8 mouse cellular contexts compared by ENCODE assay signal in genomic region chr11:74898517-74898827, GRCm38 (mm10). TPM values are rescaled to one million over a fixed set of nuclear protein-coding genes. Genes with fewer than 3 reads are reported as not detected.
DNase-seq lines count a peak whose midpoint lies in the region; ATAC-seq and TF ChIP-seq lines count a peak whose summit lies in the region.

No protein-coding gene starts in this region.

- H3K4me3 ChIP-seq in layer of hippocampus, adult 2 months = peak overlapping the region; percentile 82
- peak overlapping the region; percentile 93 for H3K4me3 ChIP-seq in embryonic facial prominence, embryonic 10.5 days
- H3K4me3 ChIP-seq in hindbrain, embryonic 16.5 days (ENCODE audit: low read length) = peak overlapping the region; percentile 62
- H3K4me3 ChIP-seq in midbrain, embryonic 16.5 days (ENCODE audit: low read depth, low read length) = peak overlapping the region; percentile 91

- H3K9me3 ChIP-seq in embryonic facial prominence, embryonic 10.5 days = no peaks in the 10 kb centered on the region
- no peaks in the 10 kb centered on the region for H3K9me3 ChIP-seq in hindbrain, embryonic 16.5 days (ENCODE audit: control insufficient read depth, low read length)
- no peaks in the 10 kb centered on the region for H3K9me3 ChIP-seq in midbrain, embryonic 16.5 days (replicated peaks; ENCODE audit: control insufficient read depth, low read length, poor library complexity, severe bottlenecking)

- WGBS in embryonic facial prominence, embryonic 10.5 days = 1% methylated on average over 7 of the region's 7 CpGs
- WGBS in hindbrain, embryonic 16.5 days = 0% methylated on average over 7 of the region's 7 CpGs
- WGBS in midbrain, embryonic 16.5 days = under 1% methylated on average over 7 of the region's 7 CpGs

- peak overlapping the region; percentile 97 for H3K27ac ChIP-seq in layer of hippocampus, adult 2 months
- peak overlapping the region; percentile 88 for H3K27ac ChIP-seq in embryonic facial prominence, embryonic 10.5 days (replicated peaks)
- no peak overlapping the region for H3K27ac ChIP-seq in hindbrain, embryonic 16.5 days (ENCODE audit: low read depth, low read length)
- peak overlapping the region; percentile 95 for H3K27ac ChIP-seq in midbrain, embryonic 16.5 days (ENCODE audit: low read length)

- H3K9ac ChIP-seq in hindbrain, embryonic 16.5 days (ENCODE audit: low read depth, low read length) = peak overlapping the region; percentile 91
- peak overlapping the region; percentile 89 for H3K9ac ChIP-seq in midbrain, embryonic 16.5 days (ENCODE audit: low read depth, low read length)

- ATAC-seq in hindbrain, embryonic 16.5 days = no peak
- ATAC-seq in midbrain, embryonic 16.5 days = no peak
- ATAC-seq in erythroid progenitor cell, adult 5-6 weeks (replicated peaks; ENCODE audit: low FRiP score, poor library complexity, severe bottlenecking) = no peak

- DNase-seq in layer of hippocampus, adult 2 months (ENCODE audit: low spot score in 2 of 2) = no peak
- DNase-seq in layer of hippocampus, adult 9-11 months = no peak
- no peak for DNase-seq in embryonic facial prominence, embryonic 10.5 days (ENCODE audit: low spot score)
- no peak for DNase-seq in adrenal gland, adult (ENCODE audit: inconsistent age in 2 of 2, low spot score in 1 of 2)
- no peak for DNase-seq in thymus, postnatal 0 days (ENCODE audit: low spot score)

- no peaks in the 10 kb centered on the region for H3K27me3 ChIP-seq in embryonic facial prominence, embryonic 10.5 days (replicated peaks; ENCODE audit: low read depth, poor library complexity, severe bottlenecking)
- H3K27me3 ChIP-seq in hindbrain, embryonic 16.5 days (replicated peaks; ENCODE audit: control insufficient read depth, insufficient read depth, low read length) = no peaks in the 10 kb centered on the region
- no peaks in the 10 kb centered on the region for H3K27me3 ChIP-seq in midbrain, embryonic 16.5 days (ENCODE audit: control insufficient read depth, insufficient read depth, low read depth, low read length)

- peak overlapping the region; percentile 59 for H3K4me2 ChIP-seq in hindbrain, embryonic 16.5 days (ENCODE audit: low read length)
- peak overlapping the region; percentile 93 for H3K4me2 ChIP-seq in midbrain, embryonic 16.5 days (ENCODE audit: low read length)

- H3K36me3 ChIP-seq in embryonic facial prominence, embryonic 10.5 days (replicated peaks) = peaks cover 42% of the 10 kb centered on the region
- peaks cover 35% of the 10 kb centered on the region for H3K36me3 ChIP-seq in hindbrain, embryonic 16.5 days (ENCODE audit: control insufficient read depth, insufficient read depth, low read length)
- H3K36me3 ChIP-seq in midbrain, embryonic 16.5 days (ENCODE audit: control insufficient read depth, insufficient read depth, low read length) = peaks cover 15% of the 10 kb centered on the region; the same call in 1 of the 2 replicates

- peaks cover 25% of the 10 kb centered on the region for H3K4me1 ChIP-seq in embryonic facial prominence, embryonic 10.5 days
- H3K4me1 ChIP-seq in hindbrain, embryonic 16.5 days (ENCODE audit: control insufficient read depth, insufficient read depth, low read depth, low read length) = peaks cover 23% of the 10 kb centered on the region
- H3K4me1 ChIP-seq in midbrain, embryonic 16.5 days (ENCODE audit: control insufficient read depth, insufficient read depth, low read length) = peaks cover 25% of the 10 kb centered on the region

- TF ChIP-seq CTCF in layer of hippocampus, adult 2 months (conservative IDR thresholded peaks at IDR 0.05) = no peak

RNA-seq across cellular contexts. Expression of gene Tsr1, which starts 0.6 kb away (rescaled TPM):
- total RNA-seq in layer of hippocampus, adult 2 months (2021) = 10 to 100 TPM; 32.0 to 36.8 TPM
- polyA plus RNA-seq in embryonic facial prominence, embryonic 10.5 days (2016; fragmentation: Nextera tagmentation; extraction: Ambion mirVana) = 52.9 and 59.4 TPM in 2 replicates
- polyA plus RNA-seq in hindbrain, embryonic 16.5 days (2015; fragmentation: Nextera tagmentation; extraction: Ambion mirVana) = 26.1 and 29.6 TPM in 2 replicates
- 27.6 and 30.2 TPM in 2 replicates for polyA plus RNA-seq in midbrain, embryonic 16.5 days (2015; fragmentation: Nextera tagmentation; extraction: Ambion mirVana)
- 4.7 and 11.7 TPM in 2 replicates for total RNA-seq in erythroid progenitor cell, adult 5-6 weeks (2015; ENCODE audit: low replicate concordance)
- total RNA-seq in erythroid progenitor cell, adult 5-6 weeks (2017; ENCODE audit: low replicate concordance) = 8.1 and 11.7 TPM in 2 replicates
- polyA plus RNA-seq in thymus, postnatal 0 days (2015; fragmentation: Nextera tagmentation; extraction: Ambion mirVana) = 39.5 and 41.4 TPM in 2 replicates

RNA-seq across cellular contexts. Expression of gene Sgsm2, which starts 1.6 kb away (rescaled TPM):
- total RNA-seq in layer of hippocampus, adult 2 months (2021) = 10 to 100 TPM; 91.7 to 99.3 TPM
- polyA plus RNA-seq in embryonic facial prominence, embryonic 10.5 days (2016; fragmentation: Nextera tagmentation; extraction: Ambion mirVana) = 4.4 and 4.7 TPM in 2 replicates
- 25.1 and 27.2 TPM in 2 replicates for polyA plus RNA-seq in hindbrain, embryonic 16.5 days (2015; fragmentation: Nextera tagmentation; extraction: Ambion mirVana)
- 30.3 and 31.8 TPM in 2 replicates for polyA plus RNA-seq in midbrain, embryonic 16.5 days (2015; fragmentation: Nextera tagmentation; extraction: Ambion mirVana)
- 0.84 and 1.1 TPM in 2 replicates for total RNA-seq in erythroid progenitor cell, adult 5-6 weeks (2015; ENCODE audit: low replicate concordance)
- 0.13 and 0.76 TPM in 2 replicates for total RNA-seq in erythroid progenitor cell, adult 5-6 weeks (2017; ENCODE audit: low replicate concordance)
- 2.2 and 3.1 TPM in 2 replicates for polyA plus RNA-seq in thymus, postnatal 0 days (2015; fragmentation: Nextera tagmentation; extraction: Ambion mirVana)

RNA-seq across cellular contexts. Expression of gene Smg6, which starts 27.2 kb away (rescaled TPM):
- total RNA-seq in layer of hippocampus, adult 2 months (2021) = 10 to 100 TPM; 31.9 to 34.7 TPM
- 19.5 and 21.0 TPM in 2 replicates for polyA plus RNA-seq in embryonic facial prominence, embryonic 10.5 days (2016; fragmentation: Nextera tagmentation; extraction: Ambion mirVana)
- 11.6 and 14.0 TPM in 2 replicates for polyA plus RNA-seq in hindbrain, embryonic 16.5 days (2015; fragmentation: Nextera tagmentation; extraction: Ambion mirVana)
- 14.6 and 17.4 TPM in 2 replicates for polyA plus RNA-seq in midbrain, embryonic 16.5 days (2015; fragmentation: Nextera tagmentation; extraction: Ambion mirVana)
- total RNA-seq in erythroid progenitor cell, adult 5-6 weeks (2015; ENCODE audit: low replicate concordance) = 49.9 and 53.7 TPM in 2 replicates
- 91.4 and 96.3 TPM in 2 replicates for total RNA-seq in erythroid progenitor cell, adult 5-6 weeks (2017; ENCODE audit: low replicate concordance)
- 14.4 and 15.8 TPM in 2 replicates for polyA plus RNA-seq in thymus, postnatal 0 days (2015; fragmentation: Nextera tagmentation; extraction: Ambion mirVana)

RNA-seq across cellular contexts. Expression of gene Srr, which starts 27.3 kb away (rescaled TPM):
- total RNA-seq in layer of hippocampus, adult 2 months (2021) = 10 to 100 TPM; 85.2 to 96.3 TPM
- 15.4 and 17.7 TPM in 2 replicates for polyA plus RNA-seq in embryonic facial prominence, embryonic 10.5 days (2016; fragmentation: Nextera tagmentation; extraction: Ambion mirVana)
- 39.5 and 42.9 TPM in 2 replicates for polyA plus RNA-seq in hindbrain, embryonic 16.5 days (2015; fragmentation: Nextera tagmentation; extraction: Ambion mirVana)
- 40.9 and 44.2 TPM in 2 replicates for polyA plus RNA-seq in midbrain, embryonic 16.5 days (2015; fragmentation: Nextera tagmentation; extraction: Ambion mirVana)
- total RNA-seq in erythroid progenitor cell, adult 5-6 weeks (2015; ENCODE audit: low replicate concordance) = 7.9 and 18.0 TPM in 2 replicates
- total RNA-seq in erythroid progenitor cell, adult 5-6 weeks (2017; ENCODE audit: low replicate concordance) = 4.7 and 6.4 TPM in 2 replicates
- 9.7 and 12.5 TPM in 2 replicates for polyA plus RNA-seq in thymus, postnatal 0 days (2015; fragmentation: Nextera tagmentation; extraction: Ambion mirVana)
